Mouse (Mus musculus) thymus, adult 18-20 months (tissue): ENCODE results near the gene Fam83e.
A peak's percentile ranks its signal among the peaks of the same experiment; 100 is the strongest.

Experiments used
- DNase-seq, 2 experiments: peaks; one replicate each; pipeline ENCODE4 v3.0.0; 2022; ENCODE audit warnings: mixed read lengths in 2 of 2

Fam83e gene

GRCm38 (mm10) chr7:45702316-45702715 is 18.7 kb upstream of the Fam83e start:
- DNase-seq: no peak

GRCm38 (mm10) chr7:45702809-45703520 is 18.0 kb upstream of the Fam83e start:
- no peak for DNase-seq

GRCm38 (mm10) chr7:45703521-45704033 is 17.4 kb upstream of the Fam83e start:
- DNase-seq: no peak

- peak in 1 of 2 experiments; percentile 32 for DNase-seq
Measured at GRCm38 (mm10) chr7:45704046-45704559, 16.9 kb upstream of the Fam83e start.

- DNase-seq: peak; percentile 99 to 100
Measured at GRCm38 (mm10) chr7:45704730-45705442, 16.1 kb upstream of the Fam83e start, which contains the start of gene Dbp. Gene Dbp, plus strand, starts transcription at chr7:45705088.

GRCm38 (mm10) chr7:45705443-45705864 is 15.6 kb upstream of the Fam83e start:
- DNase-seq: peak in 1 of 2 experiments; percentile 42

GRCm38 (mm10) chr7:45705873-45706281 is 15.1 kb upstream of the Fam83e start:
- DNase-seq: peak; percentile 56 to 70

- DNase-seq: peak; percentile 83 to 86
Measured at GRCm38 (mm10) chr7:45706721-45707241, 14.2 kb upstream of the Fam83e start.

- DNase-seq: peak; percentile 86 to 92
Measured at GRCm38 (mm10) chr7:45707375-45707967, 13.5 kb upstream of the Fam83e start.

GRCm38 (mm10) chr7:45708221-45708761 is 12.7 kb upstream of the Fam83e start:
- no peak for DNase-seq

- peak in 1 of 2 experiments; percentile 14 for DNase-seq
Measured at GRCm38 (mm10) chr7:45709036-45709435, 12.0 kb upstream of the Fam83e start.

- DNase-seq: no peak
Measured at GRCm38 (mm10) chr7:45709677-45710355, 11.2 kb upstream of the Fam83e start.

GRCm38 (mm10) chr7:45710477-45711191 is 10.4 kb upstream of the Fam83e start:
- DNase-seq: no peak

- no peak for DNase-seq
Measured at GRCm38 (mm10) chr7:45711316-45712021, 9.5 kb upstream of the Fam83e start.

- peak in 1 of 2 experiments; percentile 14 for DNase-seq
Measured at GRCm38 (mm10) chr7:45712022-45712757, 8.8 kb upstream of the Fam83e start.

- DNase-seq: no peak
Measured at GRCm38 (mm10) chr7:45713396-45713795, 7.6 kb upstream of the Fam83e start.

GRCm38 (mm10) chr7:45713881-45714520 is 7.0 kb upstream of the Fam83e start:
- no peak for DNase-seq

GRCm38 (mm10) chr7:45714630-45715089 is 6.4 kb upstream of the Fam83e start:
- no peak for DNase-seq

- DNase-seq: peak; percentile 98
Measured at GRCm38 (mm10) chr7:45715090-45715708, 5.8 kb upstream of the Fam83e start, which contains the start of gene Rpl18. Gene Rpl18, plus strand, starts transcription at chr7:45715457.
